Mouse (Mus musculus) left cerebral cortex, adult 11 months (tissue): ENCODE results near the gene Itgam.

Experiments used
- DNase-seq: peaks from one replicate; pipeline ENCODE4 v3.0.0; 2022; ENCODE audit warnings: low spot score

Gene Itgam

GRCm38 (mm10) chr7:128057860-128058259 lies 4.6 kb upstream of the Itgam start:
- no peak for DNase-seq

- no peak for DNase-seq
Observed at GRCm38 (mm10) chr7:128058576-128058975, 3.9 kb upstream of the Itgam start.

GRCm38 (mm10) chr7:128059091-128059490 lies 3.3 kb upstream of the Itgam start:
- no peak for DNase-seq

DNA sequence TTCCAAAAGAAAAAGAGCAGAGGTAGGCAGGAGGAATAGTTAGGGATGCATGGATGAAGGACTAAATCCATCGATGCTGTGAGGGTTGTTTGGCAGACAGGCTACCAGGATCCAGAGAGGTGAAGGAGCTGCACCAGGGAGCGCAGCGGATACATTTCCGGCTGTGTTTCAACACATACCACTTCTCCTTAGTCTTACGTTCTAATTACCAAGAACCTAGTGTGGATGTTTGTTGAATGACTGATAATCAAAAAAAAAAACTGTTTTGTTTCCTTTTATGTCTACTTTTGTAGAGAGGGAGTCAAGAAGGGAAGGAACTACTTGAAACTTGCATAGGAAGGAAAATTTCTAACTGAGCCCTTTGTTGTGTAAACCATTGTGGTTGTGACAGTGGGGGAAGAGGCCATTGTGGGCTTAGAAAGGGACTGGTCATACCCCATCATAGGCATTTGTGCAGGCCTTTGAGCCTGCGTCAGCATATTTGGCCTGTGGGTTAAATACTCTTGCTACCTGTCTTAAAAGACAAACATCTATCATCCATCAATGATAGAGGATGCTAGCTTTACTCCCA lies 856 bp downstream of the Itgam start:
- no peak for DNase-seq

GRCm38 (mm10) chr7:128065547-128065946 lies 3.1 kb downstream of the Itgam start:
- DNase-seq, result no peak

DNA sequence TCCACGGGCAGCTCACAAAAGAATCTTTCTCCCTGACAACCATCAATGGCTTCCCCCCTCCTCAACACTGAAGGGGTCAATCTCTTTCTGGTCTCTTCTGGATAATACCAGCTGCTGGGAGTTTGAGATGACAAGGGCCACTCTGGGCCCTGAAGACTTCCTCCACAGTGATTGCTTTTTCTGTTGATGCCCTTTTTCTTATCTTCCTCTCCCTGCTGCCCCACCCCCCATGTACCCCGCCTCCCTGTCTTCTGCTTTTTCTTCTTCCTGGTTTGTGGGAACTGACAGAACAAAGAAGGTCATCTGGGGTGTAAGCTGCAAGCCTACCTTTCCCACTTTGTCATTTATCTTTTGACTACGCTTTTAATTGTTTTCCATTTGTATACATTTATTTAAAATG lies 5.4 kb downstream of the Itgam start:
- no peak for DNase-seq

- DNase-seq, result no peak
Observed at GRCm38 (mm10) chr7:128069844-128070243, 7.4 kb downstream of the Itgam start.

DNA sequence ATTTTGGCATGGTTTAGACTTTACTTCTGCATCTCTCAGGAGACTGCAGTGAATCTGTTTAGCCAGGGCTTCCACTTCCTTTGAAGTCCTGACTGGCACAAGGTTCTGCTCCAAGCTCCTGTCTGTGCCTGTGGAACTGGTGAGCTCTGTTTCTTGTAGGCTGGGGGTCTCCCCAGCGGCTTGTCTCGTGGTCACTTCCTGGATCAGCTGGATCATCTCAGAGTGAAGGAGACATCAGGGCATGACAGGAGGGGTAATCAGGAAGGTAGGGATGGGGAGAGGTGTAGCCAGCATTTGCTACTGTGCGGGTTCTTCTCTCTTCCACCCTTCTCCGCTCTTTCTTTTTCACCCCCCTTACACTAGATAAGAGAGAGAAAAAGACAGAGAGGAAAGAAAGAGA lies 9.4 kb downstream of the Itgam start:
- DNase-seq, result no peak

DNA sequence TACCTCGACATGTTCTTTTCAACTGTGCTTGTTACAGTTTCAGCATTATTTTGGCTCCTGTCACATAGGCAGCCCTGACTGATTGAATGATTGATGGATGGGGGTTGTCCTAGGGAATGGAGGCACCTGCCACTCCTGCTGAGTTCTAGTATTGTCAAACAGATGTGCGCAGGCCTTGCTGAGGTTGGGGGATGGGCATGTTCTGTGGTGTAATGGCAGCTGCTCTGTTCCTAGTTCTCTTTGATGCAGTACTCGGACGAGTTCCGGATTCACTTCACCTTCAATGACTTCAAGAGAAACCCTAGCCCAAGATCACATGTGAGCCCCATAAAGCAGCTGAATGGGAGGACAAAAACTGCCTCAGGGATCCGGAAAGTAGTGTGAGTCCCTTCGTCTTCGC lies 17.6 kb downstream of the Itgam start:
- no peak for DNase-seq

DNA sequence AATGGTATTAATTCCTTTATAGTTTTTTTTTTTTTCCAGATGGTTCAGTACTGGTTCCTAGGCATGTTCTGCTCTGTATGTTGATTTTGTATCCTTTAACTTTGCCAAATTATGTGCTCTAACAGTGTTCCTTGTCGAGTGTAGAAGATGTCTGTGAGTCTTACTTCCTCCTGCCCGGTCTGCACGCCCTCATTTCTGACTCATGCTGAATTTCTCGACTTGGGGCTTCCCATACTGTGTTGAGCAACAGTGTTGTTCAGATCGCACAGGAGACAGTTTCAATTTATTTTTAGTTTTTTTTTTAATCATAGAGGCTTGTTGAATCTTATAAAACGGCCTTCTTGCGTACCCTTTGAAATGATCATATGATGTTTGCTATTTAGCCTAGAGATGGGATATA lies 26.7 kb downstream of the Itgam start:
- no peak for DNase-seq

DNA sequence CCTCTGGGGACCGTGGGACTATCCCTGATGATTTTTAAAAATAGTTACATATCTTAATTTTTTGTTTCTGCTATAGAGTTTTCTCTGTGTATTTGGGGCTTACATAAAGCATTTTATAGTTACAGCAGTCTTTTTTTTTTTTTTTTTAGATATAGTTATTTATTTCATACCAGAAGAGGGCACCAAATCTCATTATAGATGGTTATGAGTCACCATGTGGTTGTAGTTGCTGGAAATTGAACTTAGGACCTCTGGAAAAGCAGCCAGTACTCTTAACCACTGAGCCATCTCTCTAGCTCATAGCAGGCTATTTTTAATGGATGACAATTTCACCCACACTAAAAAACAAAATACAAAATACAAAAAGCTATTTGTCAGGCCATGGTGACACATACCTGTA lies 35.7 kb downstream of the Itgam start:
- no peak for DNase-seq

DNA sequence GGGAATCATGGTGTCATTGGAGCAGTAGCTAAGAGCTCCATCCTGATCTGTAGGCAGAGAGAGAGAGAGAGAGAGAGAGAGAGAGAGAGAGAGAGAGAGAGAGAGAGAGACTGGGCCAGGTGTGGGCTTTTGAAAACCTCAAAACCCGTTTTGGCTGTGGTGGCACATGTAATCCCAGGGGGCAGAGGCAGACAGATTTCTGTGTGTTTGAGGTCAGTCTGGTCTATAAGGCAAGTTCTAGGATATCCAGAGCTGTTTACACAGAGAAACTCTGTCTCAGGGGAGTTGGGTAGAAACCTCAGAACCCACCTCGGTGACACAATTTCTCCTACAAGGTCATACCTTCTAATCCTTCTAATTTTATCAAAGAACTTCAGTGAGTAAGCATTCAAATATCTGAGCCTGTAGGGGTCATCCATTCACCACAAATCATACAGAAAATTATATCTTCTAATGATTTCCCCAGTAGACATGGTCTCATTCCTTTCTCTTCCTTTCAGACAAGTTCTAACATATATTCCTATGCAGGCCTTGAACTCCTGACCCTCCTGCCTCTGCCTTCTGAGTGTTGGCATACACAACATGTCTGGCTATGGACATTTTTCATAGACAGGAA lies 38.4 kb downstream of the Itgam start:
- DNase-seq, result no peak

GRCm38 (mm10) chr7:128105246-128105645 lies 42.8 kb downstream of the Itgam start:
- DNase-seq, result no peak

DNA sequence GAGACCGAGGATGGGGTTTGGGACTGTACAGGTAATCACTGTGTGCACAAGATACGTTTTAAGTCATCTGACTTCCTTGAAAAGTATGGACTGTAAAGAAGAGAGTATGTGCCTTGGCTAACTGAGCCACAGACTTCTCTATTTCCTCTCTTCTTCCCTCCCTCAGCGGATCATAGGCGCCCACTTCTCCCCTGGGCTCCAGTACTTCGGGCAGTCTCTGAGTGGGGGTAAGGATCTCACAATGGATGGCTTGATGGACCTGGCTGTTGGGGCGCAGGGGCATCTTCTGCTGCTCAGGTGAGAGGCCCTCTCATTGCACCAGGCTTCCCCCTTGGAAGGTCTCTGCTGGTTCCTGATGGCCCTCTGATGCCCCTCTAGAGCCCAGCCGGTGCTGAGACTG lies 45.0 kb downstream of the Itgam start:
- no peak for DNase-seq

- DNase-seq, result no peak
Observed at GRCm38 (mm10) chr7:128110314-128110713, 47.9 kb downstream of the Itgam start.

DNA sequence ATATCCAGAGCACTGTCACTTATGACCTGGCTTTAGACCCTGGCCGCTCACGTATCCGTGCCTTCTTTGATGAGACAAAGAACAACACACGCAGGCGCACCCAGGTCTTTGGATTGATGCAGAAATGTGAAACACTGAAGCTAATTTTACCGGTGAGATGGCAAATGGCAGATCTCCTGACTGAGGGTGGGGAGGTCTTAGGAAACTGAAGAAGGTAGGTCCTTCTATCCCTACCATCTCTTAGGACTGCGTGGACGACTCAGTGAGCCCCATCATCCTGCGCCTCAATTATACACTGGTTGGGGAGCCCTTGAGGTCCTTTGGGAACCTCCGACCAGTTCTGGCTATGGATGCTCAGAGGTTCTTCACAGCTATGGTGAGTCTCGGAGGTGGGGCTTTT lies 49.7 kb downstream of the Itgam start:
- no peak for DNase-seq

- DNase-seq, result no peak
Observed at GRCm38 (mm10) chr7:128114371-128115105, 52.1 kb downstream of the Itgam start.

DNA sequence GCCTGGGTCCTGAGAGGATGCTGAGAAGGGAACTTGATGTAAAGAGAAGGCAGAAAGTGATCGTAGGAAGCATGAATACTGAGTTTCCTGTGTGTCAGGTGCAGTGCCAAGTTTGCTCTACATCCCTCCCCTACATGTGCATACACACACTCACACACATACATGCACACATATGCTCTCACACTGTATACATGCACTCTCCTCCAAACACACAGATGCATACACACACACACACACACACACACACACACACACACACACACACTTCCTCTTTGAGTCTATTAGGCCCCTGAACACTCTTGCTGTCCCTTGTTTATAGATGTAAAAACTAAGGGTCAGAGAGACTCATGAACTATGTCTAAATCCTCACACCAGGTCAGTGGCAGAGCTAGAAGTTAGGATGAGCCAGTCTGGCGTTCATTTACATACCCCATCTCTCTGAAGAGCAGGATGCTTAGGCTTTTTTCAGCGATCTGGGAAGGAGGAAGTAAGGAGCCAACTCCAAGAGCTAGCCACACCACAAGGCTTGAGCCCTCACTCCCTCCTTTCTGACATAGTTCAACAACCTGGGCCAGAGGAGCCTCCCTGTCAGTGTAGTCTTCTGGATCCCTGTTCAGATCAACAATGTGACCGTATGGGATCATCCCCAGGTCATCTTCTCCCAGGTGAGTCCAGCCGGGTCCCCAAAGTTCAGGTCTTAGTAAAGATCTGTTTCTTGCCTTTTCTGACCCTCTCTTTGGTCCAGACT lies 52.9 kb downstream of the Itgam start:
- no peak for DNase-seq

- no peak for DNase-seq
Observed at GRCm38 (mm10) chr7:128116396-128116795, 54.0 kb downstream of the Itgam start.

DNA sequence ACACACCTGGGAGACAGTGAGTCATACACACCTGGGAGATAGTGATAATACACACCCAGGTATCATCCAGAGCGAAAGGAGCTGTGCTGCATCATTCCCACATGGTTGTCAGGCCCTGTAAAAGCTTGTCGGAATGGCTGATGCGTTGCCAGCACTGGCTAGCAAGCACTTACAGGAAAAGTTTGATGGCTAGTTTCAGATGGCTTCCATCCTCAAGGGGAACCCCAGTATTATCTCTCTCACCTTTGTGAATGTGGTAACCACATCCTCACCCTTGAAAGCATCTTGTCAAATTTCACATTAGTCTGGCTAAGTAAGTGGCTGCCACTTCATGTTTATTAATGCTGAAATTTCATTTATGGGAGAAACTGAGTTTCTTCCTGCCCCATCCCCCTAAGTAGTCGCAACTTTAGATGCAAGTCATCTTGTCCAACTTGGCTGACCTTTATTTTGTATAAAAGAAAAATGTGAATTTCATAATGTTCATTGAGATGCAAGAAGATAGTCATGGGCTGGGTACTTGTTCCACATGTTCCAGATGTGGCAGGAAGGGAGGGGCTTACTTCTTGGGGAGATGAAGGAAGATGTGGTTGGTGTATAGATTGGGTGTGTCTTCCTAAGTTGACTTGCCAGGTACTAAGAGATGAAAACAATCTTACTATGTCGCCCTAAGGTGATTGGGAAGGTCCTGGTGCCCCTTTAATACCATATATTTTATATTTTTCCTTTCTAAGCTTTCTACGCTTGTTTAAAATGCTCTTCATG lies 57.5 kb downstream of the Itgam start:
- DNase-seq, result no peak

- DNase-seq, result no peak
Observed at GRCm38 (mm10) chr7:128128741-128129720, 66.6 kb downstream of the Itgam start, which contains the start of gene Itgax. TSS of gene Itgax (plus strand) at chr7:128129547.
